Mouse (Mus musculus) limb, embryonic 14.5 days (tissue): Measurements from ENCODE around the gene Rnf130. TPM values are rescaled to one million over a fixed set of nuclear protein-coding genes. Genes with fewer than 3 reads are reported as not detected.

Experiments
- ATAC-seq: fragments of 200-750 bp; cut with Nextera tagmentation; 2 replicates; pipeline ENCODE4 v1.8.0; 2017; ENCODE audit warnings: low read depth, moderate number of reproducible peaks, moderate TSS enrichment; ENCODE audit not compliant: low FRiP score
- DNase-seq: peaks from one replicate; pipeline ENCODE4 v3.0.0-alpha.2; 2015; ENCODE audit warnings: low spot score
- H3K27ac ChIP-seq: fragments of 300-500 bp; sonication (generic); replicated peaks from 2 replicates; pipeline ENCODE4 v1.5.1; 2014; ENCODE audit warnings: low read depth, mild to moderate bottlenecking, low read length, moderate library complexity, mixed read lengths
- H3K27me3 ChIP-seq: fragments of 300-500 bp; sonication (generic); 2 replicates; pipeline ENCODE4 v1.6.1; 2014; ENCODE audit warnings: low read length, mixed read lengths; ENCODE audit not compliant: control insufficient read depth, insufficient read depth
- H3K36me3 ChIP-seq: fragments of 300-500 bp; sonication (generic); 2 replicates; pipeline ENCODE4 v1.6.1; 2014; ENCODE audit warnings: mild to moderate bottlenecking, low read length, moderate library complexity, mixed read lengths; ENCODE audit not compliant: control insufficient read depth, insufficient read depth
- H3K4me1 ChIP-seq: fragments of 300-500 bp; sonication (generic); 2 replicates; pipeline ENCODE4 v1.6.1; 2014; ENCODE audit warnings: antibody characterized with exemption, low read length, mixed read lengths; ENCODE audit not compliant: control insufficient read depth, insufficient read depth
- H3K4me2 ChIP-seq: fragments of 300-500 bp; sonication (generic); replicated peaks from 2 replicates; pipeline ENCODE4 v1.6.1; 2014; ENCODE audit warnings: low read depth, mild to moderate bottlenecking, low read length, moderate library complexity; ENCODE audit not compliant: severe bottlenecking
- H3K4me3 ChIP-seq: fragments of 300-500 bp; sonication (generic); replicated peaks from 2 replicates; pipeline ENCODE4 v1.5.1; 2014; ENCODE audit warnings: low read length
- H3K9ac ChIP-seq: fragments of 300-500 bp; sonication (generic); 2 replicates; pipeline ENCODE4 v1.6.1; 2014; ENCODE audit warnings: mild to moderate bottlenecking, low read depth, low read length, moderate library complexity; ENCODE audit not compliant: severe bottlenecking
- H3K9me3 ChIP-seq: fragments of 300-500 bp; sonication (generic); 2 replicates; pipeline ENCODE4 v1.6.1; 2016; ENCODE audit warnings: low read length; ENCODE audit not compliant: control insufficient read depth
- POLR2A ChIP-seq: fragments of 200-500 bp; IDR thresholded peaks from 2 replicates; pipeline ENCODE4 v1.8.0; 2012; ENCODE audit warnings: inconsistent platforms, mild to moderate bottlenecking, moderate library complexity, borderline replicate concordance; ENCODE audit not compliant: insufficient read depth, insufficient read length; ENCODE audit errors: extremely low read depth
- WGBS: fragments of 180-500 bp; shearing (Covaris S2); extraction: QIAGEN DNeasy Blood & Tissue Kit; methylation state at CpG from one replicate; pipeline ENCODE4 v1.1.7; 2014; 5-methylcytosine and 5-hydroxymethylcytosine counted together
- microRNA counts: library from miRNA; unstranded; fragments of <30 nt; microRNA quantifications from one replicate; lab custom pipeline; 2016
- microRNA-seq: library from miRNA; unstranded; fragments of <30 nt; microRNA quantifications from one replicate; pipeline ENCODE4, GENCODE M21; 2016
- polyA plus RNA-seq, 2 experiments: library from polyadenylated mRNA; depleted of rRNA in 1 of 2; stranded (reverse) in 1 of 2; unstranded in 1 of 2; fragments of >200 nt; fragmentation: Nextera tagmentation in 1 of 2; extraction: Ambion mirVana in 1 of 2; gene quantifications; 2 replicates each; pipeline versions ENCODE4 v1.2.1 to v1.2.3; 2012 to 2014

Rnf130 gene
- polyA plus RNA-seq, 2 experiments = 56.7 to 90.3 TPM

- DNase-seq = no peak
- 94% methylated on average over 11 of the region's 11 CpGs for WGBS
Observed at GRCm38 (mm10) chr11:50147958-50148476, 122.9 kb downstream of the Rnf130 start.

GRCm38 (mm10) chr11:50149200-50149599 is 124.1 kb downstream of the Rnf130 start:
- no peak overlapping the region for H3K9ac ChIP-seq
- H3K4me2 ChIP-seq = no peak overlapping the region
- no peak overlapping the region for H3K27ac ChIP-seq
- no peaks in the 10 kb centered on the region for H3K4me1 ChIP-seq
- 93% methylated on average over 7 of the region's 7 CpGs for WGBS
- DNase-seq (no peak), ATAC-seq (no peak)
- no peaks in the 10 kb centered on the region for H3K9me3 ChIP-seq
- H3K27me3 ChIP-seq = no peaks in the 10 kb centered on the region
- no peak overlapping the region for H3K4me3 ChIP-seq
- peaks cover 92% of the 10 kb centered on the region for H3K36me3 ChIP-seq
- TF ChIP-seq POLR2A = no peak

More at GRCm38 (mm10) chr11:50147958-50148476, 122.9 kb downstream of the Rnf130 start:
- H3K4me1 ChIP-seq = no peaks in the 10 kb centered on the region
- ATAC-seq = no peak
- H3K36me3 ChIP-seq = peaks cover 88% of the 10 kb centered on the region
- H3K27ac ChIP-seq = no peak overlapping the region
- no peak overlapping the region for H3K4me2 ChIP-seq
- no peak overlapping the region for H3K9ac ChIP-seq
- no peak overlapping the region for H3K4me3 ChIP-seq
- no peaks in the 10 kb centered on the region for H3K27me3 ChIP-seq
- no peaks in the 10 kb centered on the region for H3K9me3 ChIP-seq
- TF ChIP-seq POLR2A = no peak

GRCm38 (mm10) chr11:50149603-50150150 is 124.5 kb downstream of the Rnf130 start:
- Histone ChIP-seq H3K4me3 (no peak overlapping the region), H3K27me3 (no peaks in the 10 kb centered on the region), H3K9me3 (no peaks in the 10 kb centered on the region), H3K9ac (no peak overlapping the region), H3K27ac (no peak overlapping the region), H3K4me1 (no peaks in the 10 kb centered on the region), H3K4me2 (no peak overlapping the region), H3K36me3 (peaks cover 97% of the 10 kb centered on the region)
- no peak for ATAC-seq
- TF ChIP-seq POLR2A = no peak
- whole genome bisulfite sequencing = 93% methylated on average over 9 of the region's 9 CpGs
- DNase-seq = no peak

GRCm38 (mm10) chr11:50151374-50151773 is 126.2 kb downstream of the Rnf130 start:
- DNase-seq (no peak), ATAC-seq (no peak)
- no peaks in the 10 kb centered on the region for H3K9me3 ChIP-seq
- H3K4me1 ChIP-seq = no peaks in the 10 kb centered on the region
- no peaks in the 10 kb centered on the region for H3K27me3 ChIP-seq
- TF ChIP-seq POLR2A = no peak
- H3K9ac ChIP-seq = no peak overlapping the region
- H3K4me2 ChIP-seq = no peak overlapping the region
- no peak overlapping the region for H3K27ac ChIP-seq
- H3K4me3 ChIP-seq = no peak overlapping the region
- H3K36me3 ChIP-seq = peaks cover 95% of the 10 kb centered on the region
- 84% methylated on average over 3 of the region's 3 CpGs for WGBS

- no peaks in the 10 kb centered on the region for H3K27me3 ChIP-seq
- peaks cover 98% of the 10 kb centered on the region for H3K36me3 ChIP-seq
- no peak overlapping the region for H3K4me3 ChIP-seq
- H3K27ac ChIP-seq = no peak overlapping the region
- 71% methylated on average over 9 of the region's 9 CpGs for WGBS
- no peak for TF ChIP-seq POLR2A
- H3K9me3 ChIP-seq = no peaks in the 10 kb centered on the region
- H3K4me1 ChIP-seq = no peaks in the 10 kb centered on the region
- no peak overlapping the region for H3K4me2 ChIP-seq
- H3K9ac ChIP-seq = no peak overlapping the region
- DNase-seq = no peak
- ATAC-seq = no peak
Observed at GRCm38 (mm10) chr11:50154166-50154565, 129.0 kb downstream of the Rnf130 start.

MicroRNA genes within 50 kb of the gene (microRNA counts, 519-probe panel; counts per million panel counts)
- microRNA mmu-miR-340-3p (lab: Ali Mortazavi, UCI) (2,772 counts per million, percentile 49 among the panel's probes with 10 or more counts), microRNA mmu-miR-340-5p (lab: Ali Mortazavi, UCI) (4,267 counts per million, percentile 85 among the panel's probes with 10 or more counts)

Small RNAs within 50 kb of the gene (microRNA-seq; reads per million reads assigned to microRNA genes)
- 417 reads per million, percentile 63 among the genes with 10 or more reads in this experiment for gene Mir340

Other genes with a start within 250 kb of the Rnf130 start
- gene Gfpt2, start 231.2 kb upstream of the Rnf130 start, polyA plus RNA-seq (2012; rRNA removed) = 27.4 and 31.1 TPM in 2 replicates
- 24.8 and 27.7 TPM in 2 replicates for gene Gfpt2, start 231.2 kb upstream of the Rnf130 start, polyA plus RNA-seq (2014; fragmentation: Nextera tagmentation; extraction: Ambion mirVana)
- 39.4 and 39.7 TPM in 2 replicates for gene Mapk9, start 178.6 kb upstream of the Rnf130 start, polyA plus RNA-seq (2012; rRNA removed)
- gene Mapk9, start 178.6 kb upstream of the Rnf130 start, polyA plus RNA-seq (2014; fragmentation: Nextera tagmentation; extraction: Ambion mirVana) = 34.7 and 37.8 TPM in 2 replicates
- 0.43 and 0.73 TPM in 2 replicates for gene Rasgef1c, start 123.5 kb upstream of the Rnf130 start, polyA plus RNA-seq (2012; rRNA removed)
- 0.34 and 0.88 TPM in 2 replicates for gene Rasgef1c, start 123.5 kb upstream of the Rnf130 start, polyA plus RNA-seq (2014; fragmentation: Nextera tagmentation; extraction: Ambion mirVana)
- gene Tbc1d9b, start 106.0 kb downstream of the Rnf130 start, polyA plus RNA-seq (2012; rRNA removed) = 44.9 and 51.5 TPM in 2 replicates
- 45.2 and 50.5 TPM in 2 replicates for gene Tbc1d9b, start 106.0 kb downstream of the Rnf130 start, polyA plus RNA-seq (2014; fragmentation: Nextera tagmentation; extraction: Ambion mirVana)
- 17.6 and 18.0 TPM in 2 replicates for gene Mrnip, start 149.1 kb downstream of the Rnf130 start, polyA plus RNA-seq (2012; rRNA removed)
- 16.8 and 17.2 TPM in 2 replicates for gene Mrnip, start 149.1 kb downstream of the Rnf130 start, polyA plus RNA-seq (2014; fragmentation: Nextera tagmentation; extraction: Ambion mirVana)
- 112 and 120 TPM in 2 replicates for gene Sqstm1, start 185.5 kb downstream of the Rnf130 start, polyA plus RNA-seq (2012; rRNA removed)
- 214 and 227 TPM in 2 replicates for gene Sqstm1, start 185.5 kb downstream of the Rnf130 start, polyA plus RNA-seq (2014; fragmentation: Nextera tagmentation; extraction: Ambion mirVana)
- gene Mgat4b, start 185.5 kb downstream of the Rnf130 start, polyA plus RNA-seq (2012; rRNA removed) = 34.5 and 45.3 TPM in 2 replicates
- gene Mgat4b, start 185.5 kb downstream of the Rnf130 start, polyA plus RNA-seq (2014; fragmentation: Nextera tagmentation; extraction: Ambion mirVana) = 21.1 and 23.6 TPM in 2 replicates
- 4.0 and 7.1 TPM in 2 replicates for gene Ltc4s, start 213.3 kb downstream of the Rnf130 start, polyA plus RNA-seq (2012; rRNA removed)
- 2.5 and 3.9 TPM in 2 replicates for gene Ltc4s, start 213.3 kb downstream of the Rnf130 start, polyA plus RNA-seq (2014; fragmentation: Nextera tagmentation; extraction: Ambion mirVana)